Mouse (Mus musculus) lung, embryonic 16.5 days (tissue): ENCODE data around the gene B4galt1. TPM values are rescaled to one million over a fixed set of nuclear protein-coding genes. Genes with fewer than 3 reads are reported as not detected.

ENCODE experiments used
- ATAC-seq: fragments of 200-750 bp; cut with Nextera tagmentation; 2 replicates; pipeline ENCODE4 v1.8.0; 2017; ENCODE audit warnings: low read depth, mild to moderate bottlenecking, moderate library complexity
- H3K27ac ChIP-seq: fragments of 300-500 bp; sonication (generic); 2 replicates; pipeline ENCODE4 v1.5.1; 2014; ENCODE audit warnings: mild to moderate bottlenecking, control low read depth, low read length
- H3K27me3 ChIP-seq: fragments of 300-500 bp; sonication (generic); 2 replicates; pipeline ENCODE4 v1.6.1; 2014; ENCODE audit warnings: low read depth, low read length, mixed read lengths; ENCODE audit not compliant: control insufficient read depth, insufficient read depth
- H3K36me3 ChIP-seq: fragments of 300-500 bp; sonication (generic); 2 replicates; pipeline ENCODE4 v1.6.1; 2014; ENCODE audit warnings: low read length; ENCODE audit not compliant: control insufficient read depth, insufficient read depth
- H3K4me1 ChIP-seq: fragments of 300-500 bp; sonication (generic); replicated peaks from 2 replicates; pipeline ENCODE4 v1.6.1; 2014; ENCODE audit warnings: low read length, mixed read lengths; ENCODE audit not compliant: control insufficient read depth, insufficient read depth
- H3K4me2 ChIP-seq: fragments of 300-500 bp; sonication (generic); 2 replicates; pipeline ENCODE4 v1.6.1; 2014; ENCODE audit warnings: low read depth, low read length, control low read depth
- H3K4me3 ChIP-seq: fragments of 300-500 bp; sonication (generic); 2 replicates; pipeline ENCODE4 v1.5.1; 2014; ENCODE audit warnings: mild to moderate bottlenecking, low read length, control low read depth
- H3K9ac ChIP-seq: fragments of 300-500 bp; sonication (generic); 2 replicates; pipeline ENCODE4 v1.6.1; 2014; ENCODE audit warnings: low read length, control low read depth
- H3K9me3 ChIP-seq: fragments of 300-500 bp; sonication (generic); 2 replicates; pipeline ENCODE4 v1.6.1; 2016; ENCODE audit warnings: low read length; ENCODE audit not compliant: control insufficient read depth
- whole genome bisulfite sequencing: fragments of 180-500 bp; shearing (Covaris S2); extraction: QIAGEN DNeasy Blood & Tissue Kit; methylation state at CpG from one replicate; pipeline ENCODE4 v1.1.7; 2014; 5-methylcytosine and 5-hydroxymethylcytosine counted together
- microRNA-seq: library from miRNA; unstranded; fragments of <30 nt; microRNA quantifications from one replicate; pipeline ENCODE4, GENCODE M21; 2016
- polyA plus RNA-seq: library from polyadenylated mRNA; unstranded; fragments of >200 nt; fragmentation: Nextera tagmentation; extraction: Ambion mirVana; gene quantifications from 2 replicates; pipeline ENCODE4 v1.2.1, GENCODE M21; 2015

B4galt1 gene
- polyA plus RNA-seq, 1 experiment from 2014 or later, result 79.0 TPM

DNA sequence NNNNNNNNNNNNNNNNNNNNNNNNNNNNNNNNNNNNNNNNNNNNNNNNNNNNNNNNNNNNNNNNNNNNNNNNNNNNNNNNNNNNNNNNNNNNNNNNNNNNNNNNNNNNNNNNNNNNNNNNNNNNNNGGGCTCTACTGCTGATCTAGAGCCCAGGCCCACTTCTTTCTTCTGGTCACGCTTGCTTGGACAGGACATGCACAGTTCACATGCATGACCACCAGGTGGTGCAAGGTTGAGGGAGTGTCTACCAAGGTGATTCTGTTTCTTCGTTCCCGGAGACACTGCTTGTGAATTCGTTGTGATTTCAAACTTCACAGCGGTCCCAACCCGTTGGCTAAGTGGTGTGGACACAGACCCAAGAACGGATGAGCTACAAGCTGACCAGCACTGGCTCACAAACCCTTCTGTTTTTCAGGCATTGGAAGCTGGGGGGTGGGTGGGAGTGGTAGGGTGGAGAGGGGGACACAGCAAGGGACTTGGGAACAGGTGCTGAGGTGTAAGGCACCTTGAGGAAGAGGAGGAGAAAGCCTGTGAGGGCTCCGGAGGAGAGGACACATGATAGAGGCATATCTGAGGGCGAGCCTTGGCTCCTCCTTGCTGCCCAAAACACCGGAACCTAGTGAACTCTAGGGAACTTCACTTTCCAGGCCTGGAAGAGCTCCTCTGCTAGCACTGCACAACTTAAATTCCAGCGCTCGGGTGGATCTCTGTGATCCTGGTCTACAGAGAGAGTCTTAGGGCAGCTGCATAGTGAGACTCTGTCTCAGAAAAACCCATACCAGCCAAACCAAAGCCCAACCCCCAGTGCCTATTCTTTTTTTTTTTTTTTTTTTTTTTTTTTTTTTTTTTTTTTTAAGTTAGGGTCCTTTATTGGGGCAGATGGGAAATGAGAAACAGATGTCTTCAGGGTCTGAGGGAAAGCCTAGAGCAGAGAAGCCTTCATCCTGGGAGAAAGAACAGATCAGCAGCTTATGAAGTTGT, 79.2 kb downstream of the B4galt1 start:
- Histone ChIP-seq H3K4me1 (peaks cover 16% of the 10 kb centered on the region), H3K27ac (peak overlapping the region; percentile 61; the same call in 1 of the 2 replicates), H3K4me3 (peak overlapping the region; percentile 25), H3K27me3 (no peaks in the 10 kb centered on the region), H3K9me3 (no peaks in the 10 kb centered on the region), H3K36me3 (no peaks in the 10 kb centered on the region), H3K4me2 (peak overlapping the region; percentile 56), H3K9ac (peak overlapping the region; percentile 57)
- 13% methylated on average over 12 of the region's 12 CpGs for WGBS
- ATAC-seq, result peak; percentile 58

DNA sequence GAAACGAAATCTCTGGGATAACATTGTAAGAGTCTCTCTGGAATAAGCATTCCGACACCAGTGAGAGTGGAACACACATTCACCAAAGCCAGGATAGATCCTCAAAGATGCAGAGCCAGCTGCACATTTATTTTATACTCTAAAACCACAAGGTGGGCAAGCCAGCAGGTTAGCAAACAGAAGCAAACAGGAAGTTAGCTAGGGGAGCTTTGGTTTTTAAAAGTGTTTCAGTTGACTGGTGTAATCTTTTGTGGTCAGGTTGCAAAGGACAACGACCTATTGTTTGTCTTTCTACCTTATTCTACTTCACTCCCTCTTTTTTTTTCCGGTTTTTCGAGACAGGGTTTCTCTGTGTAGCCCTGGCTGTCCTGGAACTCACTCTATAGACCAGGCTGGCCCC, 93.9 kb downstream of the B4galt1 start:
- H3K27me3 ChIP-seq, result no peaks in the 10 kb centered on the region
- peaks cover 2% of the 10 kb centered on the region; the same call in 1 of the 2 replicates for H3K4me1 ChIP-seq
- WGBS, result 37% methylated on average over 5 of the region's 5 CpGs
- H3K9me3 ChIP-seq, result no peaks in the 10 kb centered on the region
- H3K4me3 ChIP-seq, result no peak overlapping the region
- H3K36me3 ChIP-seq, result peaks cover 5% of the 10 kb centered on the region; the same call in 1 of the 2 replicates
- no peak overlapping the region for H3K9ac ChIP-seq
- no peak overlapping the region for H3K27ac ChIP-seq
- no peak overlapping the region for H3K4me2 ChIP-seq
- no peak for ATAC-seq

DNA sequence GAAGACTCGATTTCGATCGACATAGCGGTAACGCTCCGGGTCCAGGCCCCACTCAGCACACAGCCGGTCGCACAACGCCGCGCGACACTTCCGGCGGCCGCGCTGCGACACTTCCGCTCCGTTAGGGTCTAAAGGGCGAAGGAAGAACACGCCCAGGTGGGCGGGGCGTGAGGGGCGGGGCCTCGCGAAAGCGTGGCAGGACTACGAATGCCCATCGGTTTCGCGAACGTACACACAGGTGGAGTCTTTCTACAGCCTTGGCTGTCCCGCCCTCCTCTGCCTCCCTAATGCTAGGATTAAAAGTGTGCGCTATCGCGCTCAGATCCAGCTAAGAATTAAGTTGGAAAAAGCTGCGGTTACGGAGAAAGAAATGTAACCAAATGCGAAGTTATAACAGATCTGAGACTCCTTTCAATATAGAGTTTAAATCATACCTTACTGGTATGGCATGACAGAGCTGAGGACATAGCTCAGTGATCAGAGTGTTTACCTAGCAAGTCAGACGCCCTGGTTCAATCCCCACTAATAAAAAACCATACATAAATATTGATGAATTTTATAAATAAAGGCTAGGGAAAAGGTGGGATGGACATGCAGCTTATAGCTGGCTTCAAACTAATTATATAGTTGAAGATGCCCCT, 95.9 kb downstream of the B4galt1 start, which contains the start of gene Smu1:
Smu1 (minus strand) TSS at position 144 of the 641 bp plus-strand sequence.
- Histone ChIP-seq H3K4me2 (peak within 1 kb of the TSS; percentile 69), H3K4me3 (peak within 1 kb of the TSS; percentile 67), H3K4me1 (peaks cover 2% of the 10 kb centered on the region; the same call in 1 of the 2 replicates), H3K9me3 (no peaks in the 10 kb centered on the region), H3K36me3 (peaks cover 16% of the 10 kb centered on the region), H3K27me3 (no peaks in the 10 kb centered on the region), H3K27ac (0 out of 2 replicates have a peak within 1 kb of the TSS, but pooled peaks have one; percentile 23), H3K9ac (peak within 1 kb of the TSS; percentile 79)
- WGBS, result under 1% methylated on average over 40 of the region's 40 CpGs
- peak; percentile 99 for ATAC-seq

DNA sequence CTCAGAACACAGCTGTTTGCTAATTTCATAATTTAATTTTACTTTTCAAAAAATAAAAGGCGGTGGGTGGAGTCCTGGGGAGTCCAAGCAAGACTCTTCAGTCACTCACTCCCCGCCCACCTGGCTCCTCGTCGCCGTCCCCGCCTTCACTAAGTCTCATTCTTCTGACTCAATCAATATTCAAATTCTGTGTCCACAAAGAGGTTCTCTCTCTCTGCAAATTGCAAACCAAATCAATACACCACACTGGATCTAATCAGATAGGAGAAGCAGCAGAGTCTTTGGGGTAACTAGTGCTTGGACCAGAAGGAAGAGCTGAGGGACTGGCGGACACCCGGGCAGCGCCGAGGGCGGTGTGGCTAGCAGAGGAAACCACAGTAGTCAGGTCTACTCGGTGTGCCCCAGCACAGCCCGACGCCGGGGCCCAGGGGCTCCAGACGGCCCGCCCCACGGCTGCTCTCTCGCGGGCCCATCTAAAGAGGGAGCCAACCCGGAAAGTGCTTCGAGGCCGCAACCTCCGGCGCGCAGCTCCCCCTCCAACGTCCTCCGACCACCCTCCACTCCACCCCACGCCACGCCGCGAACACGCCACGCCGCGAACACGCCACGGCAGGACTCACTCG, 96.5 kb downstream of the B4galt1 start:
- Histone ChIP-seq H3K36me3 (peaks cover 20% of the 10 kb centered on the region), H3K4me2 (peak overlapping the region; percentile 62), H3K27ac (0 out of 2 replicates have a peak overlapping the region, but pooled peaks have one; percentile 23), H3K9ac (peak overlapping the region; percentile 79), H3K4me1 (peaks cover 2% of the 10 kb centered on the region; the same call in 1 of the 2 replicates), H3K4me3 (peak overlapping the region; percentile 67), H3K27me3 (no peaks in the 10 kb centered on the region), H3K9me3 (no peaks in the 10 kb centered on the region)
- WGBS, result under 1% methylated on average over 39 of the region's 39 CpGs
- ATAC-seq, result peak; percentile 77

Small RNAs within 50 kb of the gene (microRNA-seq; reads per million reads assigned to microRNA genes)
- not detected for gene Gm24112
- gene Gm25931, result not detected
- gene Mir5123, result not detected

Other genes starting within 250 kb of the B4galt1 start
- 27.8 and 27.9 TPM in 2 replicates for gene Aptx, start 150.8 kb downstream of the B4galt1 start, polyA plus RNA-seq
- gene Dnaja1, start 131.9 kb downstream of the B4galt1 start, polyA plus RNA-seq, result 383 and 401 TPM in 2 replicates
- gene Smu1, start 96.1 kb downstream of the B4galt1 start, polyA plus RNA-seq, result 139 and 148 TPM in 2 replicates
- gene Spink4, start 66.0 kb upstream of the B4galt1 start, polyA plus RNA-seq, result 0.77 and 0.87 TPM in 2 replicates
- 186 and 187 TPM in 2 replicates for gene Bag1, start 94.3 kb upstream of the B4galt1 start, polyA plus RNA-seq
- 129 and 130 TPM in 2 replicates for gene Chmp5, start 94.4 kb upstream of the B4galt1 start, polyA plus RNA-seq
- 86.8 and 91.7 TPM in 2 replicates for gene Nfx1, start 116.9 kb upstream of the B4galt1 start, polyA plus RNA-seq
- 0.13 TPM in 1 of 2 replicates, not detected in the other for gene Aqp7, start 194.1 kb upstream of the B4galt1 start, polyA plus RNA-seq
- 1.5 and 4.5 TPM in 2 replicates for gene Aqp3, start 244.2 kb upstream of the B4galt1 start, polyA plus RNA-seq